Mouse (Mus musculus) bone marrow macrophage, adult 2 months (primary cell): ENCODE measurements at regions not wholly inside any gene's neighbourhood (a gene's known extent, or its start where the extent isn't known, plus 50 kb on each side); places are given as distances from the start of the nearest gene placed in this dataset.

Source experiments
- CTCF ChIP-seq: IDR thresholded peaks from 2 replicates; pipeline ENCODE4 v1.5.1; 2012; ENCODE audit warnings: low read depth, mild to moderate bottlenecking, low read length, moderate library complexity
- POLR2A ChIP-seq: IDR thresholded peaks from 2 replicates; pipeline ENCODE4 v1.6.1; 2012; ENCODE audit warnings: mild to moderate bottlenecking, low read depth, low read length, borderline replicate concordance

DNA sequence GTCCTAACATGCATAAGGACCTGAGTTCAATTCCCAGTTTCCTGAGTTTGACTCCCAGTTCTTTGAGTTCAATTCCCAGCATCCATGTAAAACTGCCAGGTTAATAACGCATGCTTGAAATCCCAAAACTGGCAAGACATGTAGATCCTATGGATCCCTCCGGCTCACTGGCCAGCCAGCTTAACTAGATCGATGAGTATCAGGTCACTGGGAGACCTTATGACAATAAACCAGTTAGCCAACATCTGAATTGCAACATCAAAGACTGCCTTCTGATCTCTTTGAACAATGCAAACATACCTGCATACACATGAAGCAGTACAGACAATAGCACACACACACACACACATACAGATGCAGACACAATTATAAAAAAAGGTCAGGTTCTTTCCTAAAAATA, 762.0 kb upstream of the Cited2 start:
- TF ChIP-seq CTCF (no peak), POLR2A (no peak)
